1 mouse cellular context compared by ENCODE assay signal in the genomic region with DNA sequence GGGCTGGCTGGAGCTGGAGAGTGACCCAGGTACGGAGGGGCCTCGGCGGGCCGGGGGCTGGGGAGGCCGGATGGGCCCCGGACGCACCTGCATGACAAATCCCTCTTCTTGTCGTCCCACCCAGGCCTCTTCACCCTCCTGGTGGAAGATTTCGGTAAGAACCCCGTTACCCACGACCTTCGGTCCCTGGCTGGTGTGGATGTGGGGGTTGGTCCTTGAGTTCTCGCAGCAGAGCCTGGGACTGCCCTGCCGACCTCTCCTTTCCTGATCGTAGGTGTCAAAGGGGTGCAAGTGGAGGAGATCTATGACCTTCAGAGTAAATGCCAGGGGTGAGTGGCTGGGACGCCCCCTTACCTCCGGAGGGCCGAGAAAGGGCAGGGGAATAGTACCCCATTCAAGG.
TF ChIP-seq lines count a peak whose summit lies in the region.

No protein-coding gene starts in this region.

TF ChIP-seq in CH12.LX, 34 proteins besides CTCF, POLR2A, EP300 and RAD21 (continued from another document):
- TF ChIP-seq GABPA (IDR thresholded peaks at IDR 0.05; ENCODE audit: insufficient replicate concordance, low read depth, low read length) (no peak), CHD2 (IDR thresholded peaks at IDR 0.05; ENCODE audit: low read length) (no peak), MEF2A (IDR thresholded peaks at IDR 0.05; ENCODE audit: borderline replicate concordance, low read depth, low read length) (no peak), MAFK (IDR thresholded peaks at IDR 0.05; ENCODE audit: insufficient replicate concordance, low read length) (no peak), CHD1 (IDR thresholded peaks at IDR 0.05; ENCODE audit: low read depth, low read length) (no peak), TCF12 (IDR thresholded peaks at IDR 0.05; ENCODE audit: low read depth, low read length) (no peak)
